Mouse (Mus musculus): ENCODE data around the gene Cwc22. TPM values are rescaled to one million over a fixed set of nuclear protein-coding genes. Genes with fewer than 3 reads are reported as not detected.
A peak's percentile ranks its signal among the peaks of the same experiment; 100 is the strongest.

The Cwc22 gene
- 33.1 and 43.8 TPM in 2 replicates for total RNA-seq (2021)
- long read RNA-seq, partial matches to known transcripts = 4 of 17 reads
- long read RNA-seq, other reads (novel, unspliced or antisense) = 6 of 17 reads

DNA sequence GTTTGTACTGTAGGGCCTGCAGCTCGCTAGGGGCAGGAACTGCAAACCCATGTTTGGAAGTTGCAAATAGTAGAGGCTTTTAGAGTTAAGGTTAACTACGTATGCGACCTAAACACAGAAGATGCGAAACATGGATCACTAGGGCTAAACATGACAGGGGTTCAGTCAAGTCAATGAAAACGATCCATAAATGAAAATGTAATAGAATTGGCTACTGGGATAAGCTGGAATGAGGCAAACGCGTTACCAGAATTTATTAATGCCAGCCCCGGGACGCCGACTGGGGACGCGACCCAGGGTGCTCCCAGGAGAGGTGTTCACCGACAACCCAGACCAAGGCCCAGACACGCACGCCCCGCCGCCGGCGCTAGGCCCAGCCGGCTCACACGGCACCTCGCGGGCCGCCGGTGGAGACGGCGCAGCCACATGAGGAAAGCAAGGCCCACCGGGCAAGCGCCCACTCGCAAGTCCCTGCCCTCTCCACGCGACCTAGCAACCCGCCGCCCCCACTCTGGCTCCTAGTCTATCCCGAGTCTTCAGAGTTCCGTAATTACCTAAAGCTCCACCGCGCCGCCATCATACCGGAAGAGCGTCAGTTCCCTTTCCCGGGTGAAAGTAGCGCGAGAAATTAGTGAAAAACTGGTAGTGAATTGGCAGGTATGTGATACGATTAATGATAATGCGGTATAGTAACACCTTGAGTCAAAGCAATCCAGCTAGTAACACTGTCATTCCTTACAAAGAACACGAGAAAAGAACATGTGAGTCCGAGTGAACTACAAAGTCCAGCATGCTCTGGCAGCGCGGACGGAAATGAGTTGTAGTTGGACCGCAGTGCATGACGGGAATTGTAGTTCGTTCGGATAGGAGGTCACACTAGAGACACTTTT lies at the start of gene Cwc22:
Gene Cwc22, minus strand, starts transcription at position 780 of the 890 bp plus-strand sequence.
- DNase-seq = peak; percentile 89

DNA sequence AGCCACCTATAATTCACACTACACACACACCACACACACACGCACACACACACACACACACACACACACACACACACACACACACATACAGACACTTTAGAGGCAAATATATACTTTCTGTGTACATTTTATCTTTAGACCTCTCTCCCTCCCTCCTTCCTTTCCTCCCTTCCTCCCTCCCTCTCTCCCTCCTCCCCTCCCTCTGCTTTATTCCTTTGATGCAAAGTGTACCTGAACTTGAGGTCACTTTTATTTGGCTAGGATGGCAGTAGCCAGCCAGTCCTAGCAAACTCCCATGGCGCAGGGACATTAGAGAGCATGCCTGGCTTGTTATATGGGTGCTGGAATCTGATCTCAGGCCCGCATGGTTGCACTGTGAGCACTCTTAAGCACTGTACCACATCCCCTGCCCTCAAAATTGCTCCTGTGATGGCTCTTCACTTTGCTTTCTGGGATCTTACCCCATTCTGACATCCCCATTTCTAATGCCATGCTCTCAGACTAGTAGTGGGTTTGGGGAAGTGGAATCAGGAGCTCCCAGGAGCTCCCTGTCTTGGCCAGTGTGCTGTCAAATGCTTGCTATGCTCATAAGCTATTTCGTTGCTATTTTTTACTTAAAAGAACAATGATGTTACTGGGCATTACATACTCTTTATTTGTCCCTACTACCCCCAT lies 47.7 kb upstream of the Cwc22 start:
- DNase-seq = no peak

DNA sequence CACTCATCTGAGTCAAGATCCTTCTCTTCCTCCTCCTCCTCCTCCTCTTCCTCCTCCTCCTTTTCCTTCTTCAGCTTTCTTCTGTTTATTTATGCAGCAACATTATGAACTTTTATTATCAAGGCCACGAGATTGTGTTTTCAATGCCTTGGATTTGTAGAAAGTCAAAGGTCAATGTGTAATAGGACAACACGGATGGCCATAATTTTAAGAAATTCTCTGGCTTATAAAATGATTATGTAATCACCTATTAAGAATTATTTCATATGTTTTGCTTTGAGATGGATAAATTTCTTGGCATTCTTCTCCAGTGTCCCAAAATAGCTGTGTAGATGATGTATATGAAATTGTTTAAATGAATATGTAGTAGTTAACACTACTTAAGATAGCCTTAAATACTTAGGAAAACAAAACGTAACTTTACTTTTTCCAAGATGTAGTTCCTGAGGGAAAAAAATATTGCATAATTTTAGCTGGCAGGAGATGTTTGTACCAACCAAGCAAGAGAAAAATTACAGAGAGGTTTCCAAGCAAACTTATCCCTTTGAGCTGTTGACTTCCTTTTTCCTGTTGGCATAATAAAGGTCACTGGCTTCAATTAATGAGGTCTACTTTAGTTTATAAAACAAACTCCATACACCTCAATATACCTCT lies 46.9 kb upstream of the Cwc22 start:
- no peak for DNase-seq

- DNase-seq = no peak
Measured at GRCm38 (mm10) chr2:77990820-77991219, 44.6 kb upstream of the Cwc22 start.

DNA sequence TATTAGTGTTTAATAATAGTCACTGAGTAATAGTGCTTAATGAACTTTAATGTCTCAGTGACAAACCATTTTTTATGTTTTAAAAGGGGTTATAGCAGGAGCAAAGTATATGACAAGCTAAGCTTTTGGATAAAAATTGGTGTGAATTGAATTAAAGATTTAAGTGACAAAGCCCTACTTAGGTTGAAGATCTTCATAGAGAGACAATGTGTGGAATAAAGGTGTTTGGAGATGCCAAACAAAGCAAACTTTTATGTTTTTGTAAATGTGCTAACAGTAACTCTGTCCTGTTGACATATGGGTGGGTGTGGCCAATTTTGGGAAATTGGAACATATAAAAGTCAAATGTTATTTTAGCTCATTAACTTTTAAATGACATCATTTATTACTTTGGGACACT lies 43.9 kb upstream of the Cwc22 start:
- no peak for DNase-seq

DNA sequence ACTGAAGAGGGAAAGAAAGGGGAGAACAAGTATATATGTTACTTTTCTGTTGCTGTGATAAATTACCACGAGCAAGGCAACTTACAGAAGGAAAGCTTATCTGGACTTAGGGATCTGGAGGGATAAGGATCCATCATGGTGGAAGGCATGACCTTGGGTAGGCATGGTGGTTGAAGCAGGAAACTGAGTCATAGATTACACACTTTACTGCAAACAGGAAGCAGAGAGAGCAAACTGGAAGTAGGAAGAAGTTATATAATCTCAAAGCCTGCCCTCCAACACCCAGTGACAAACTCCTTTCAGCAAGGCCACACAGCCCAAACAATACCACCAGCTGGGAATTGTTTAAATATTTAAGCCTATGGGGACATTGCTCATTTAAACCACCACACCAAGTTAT lies 43.2 kb upstream of the Cwc22 start:
- no peak for DNase-seq

GRCm38 (mm10) chr2:77985991-77986730 lies 40.0 kb upstream of the Cwc22 start:
- no peak for DNase-seq

- DNase-seq = no peak
Measured at GRCm38 (mm10) chr2:77984209-77984608, 38.0 kb upstream of the Cwc22 start.

DNA sequence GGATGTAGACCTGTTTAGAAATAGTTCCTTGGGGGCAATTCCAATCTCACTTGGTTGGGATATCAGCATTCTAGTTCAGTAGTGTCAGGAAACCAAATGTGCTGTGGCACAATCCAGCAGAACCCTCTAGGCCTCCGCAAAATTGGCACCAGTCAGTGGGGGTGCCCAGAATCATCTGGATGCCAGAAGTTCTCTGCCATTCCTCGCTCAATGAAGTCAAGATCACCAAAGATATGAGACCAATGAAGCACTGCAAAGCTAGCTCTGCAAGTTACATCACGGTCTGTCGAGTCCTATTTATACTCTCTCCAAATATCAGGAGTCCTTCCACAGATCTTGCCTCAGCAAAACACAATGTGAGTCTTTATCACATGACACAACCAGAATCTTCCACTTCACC lies 35.7 kb upstream of the Cwc22 start:
- DNase-seq = no peak

- DNase-seq = no peak
Measured at GRCm38 (mm10) chr2:77980696-77981095, 34.5 kb upstream of the Cwc22 start.

GRCm38 (mm10) chr2:77979519-77979918 lies 33.3 kb upstream of the Cwc22 start:
- DNase-seq = no peak

DNA sequence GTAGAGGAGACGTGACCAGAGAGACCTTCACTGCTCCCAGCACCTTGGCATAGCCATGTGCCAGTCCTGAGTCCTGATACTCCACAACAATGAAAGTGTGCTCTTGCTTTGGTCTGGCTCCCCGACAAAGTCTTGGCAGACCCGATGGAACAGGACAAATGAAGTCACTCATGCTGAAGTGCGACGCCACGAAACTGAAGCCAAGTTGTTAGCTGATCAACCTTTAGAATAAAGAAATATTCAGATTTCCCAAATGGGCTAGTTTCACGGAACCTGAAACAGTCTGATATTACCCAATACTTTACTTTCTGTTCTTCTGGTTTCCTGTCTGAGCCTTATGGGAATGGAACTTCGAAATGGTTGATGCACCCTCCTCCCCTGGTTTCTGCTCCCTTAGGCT lies 32.9 kb upstream of the Cwc22 start:
- no peak for DNase-seq

DNA sequence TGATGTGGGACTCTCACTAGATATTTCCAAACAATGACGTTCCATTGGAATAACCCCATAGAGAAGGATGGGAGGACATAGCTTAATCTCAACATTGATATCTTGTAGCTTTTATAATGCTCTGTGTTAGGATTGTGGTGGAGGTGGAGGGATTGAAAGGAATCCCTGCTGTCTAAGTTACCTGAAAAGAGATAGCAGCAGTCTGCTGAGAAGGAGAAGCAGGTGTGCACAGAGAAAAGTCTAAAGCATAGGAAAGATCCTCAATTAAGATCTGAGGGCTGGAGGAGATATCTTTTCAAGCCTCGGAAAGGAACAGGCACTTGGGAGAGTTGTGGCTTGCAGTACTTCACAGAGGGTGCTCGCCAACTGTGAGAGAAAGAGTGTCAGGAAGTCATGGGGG lies 32.1 kb upstream of the Cwc22 start:
- DNase-seq = no peak

- DNase-seq = no peak
Measured at GRCm38 (mm10) chr2:77976321-77976920, 30.2 kb upstream of the Cwc22 start.

- DNase-seq = peak; percentile 7
Measured at GRCm38 (mm10) chr2:77975606-77976005, 29.4 kb upstream of the Cwc22 start.

DNA sequence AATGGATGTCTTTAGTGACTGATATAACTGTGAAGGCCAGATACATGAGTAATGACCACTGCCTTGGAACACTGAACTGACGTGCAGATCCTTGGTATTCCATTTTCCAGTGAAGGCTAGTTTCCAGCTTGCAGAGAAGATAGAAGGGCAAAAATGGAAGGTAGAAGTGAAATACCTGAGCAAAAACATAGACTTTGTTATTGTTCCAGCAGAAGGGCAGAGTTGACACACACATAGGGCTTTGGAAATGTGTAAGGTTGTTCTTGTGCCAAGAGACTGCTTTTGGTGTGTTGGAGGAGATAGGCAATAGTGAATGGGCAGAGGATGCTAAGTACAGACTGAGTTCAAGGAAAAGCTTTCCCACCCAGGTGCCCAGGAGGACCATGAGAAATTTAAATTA lies 28.8 kb upstream of the Cwc22 start:
- no peak for DNase-seq

GRCm38 (mm10) chr2:77974366-77974765 lies 28.2 kb upstream of the Cwc22 start:
- DNase-seq = no peak

GRCm38 (mm10) chr2:77973296-77973695 lies 27.1 kb upstream of the Cwc22 start:
- no peak for DNase-seq

DNA sequence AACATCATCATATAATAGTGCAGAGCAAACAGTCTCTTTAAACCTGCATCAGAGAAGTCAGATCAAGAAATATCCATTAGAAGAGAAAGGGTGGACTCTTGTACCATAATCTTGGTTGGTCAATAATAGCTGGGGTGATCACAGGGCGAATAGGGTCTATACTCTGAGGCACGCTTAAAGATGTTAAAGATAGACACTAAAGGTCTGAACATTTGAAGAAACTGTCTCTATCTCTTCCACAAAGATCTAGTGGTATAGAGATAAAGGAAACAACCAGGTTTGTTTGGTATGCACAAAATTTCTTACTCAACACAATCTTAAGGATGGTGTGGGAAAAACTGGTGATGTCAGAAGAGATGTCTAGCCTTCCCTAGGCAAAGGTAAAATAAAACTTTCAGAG lies 26.4 kb upstream of the Cwc22 start:
- no peak for DNase-seq

DNA sequence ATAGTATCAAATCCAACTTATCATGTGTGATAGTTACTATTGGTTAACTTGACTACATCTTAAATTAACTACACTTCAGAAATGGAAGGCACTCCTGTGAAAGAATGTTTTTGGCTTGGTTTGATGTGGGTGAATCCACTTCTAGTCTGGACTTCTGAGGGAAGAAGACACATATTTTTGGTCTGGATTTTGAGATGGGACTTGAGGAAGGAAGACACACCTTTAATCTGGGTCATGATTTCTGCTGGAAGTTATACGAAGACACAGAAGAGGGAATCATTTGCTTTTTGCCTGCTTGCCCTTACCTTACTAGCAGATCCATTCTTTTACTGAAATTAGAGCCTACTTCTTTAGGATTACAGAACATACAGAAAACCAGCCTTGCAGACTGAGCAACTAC lies 25.7 kb upstream of the Cwc22 start:
- no peak for DNase-seq

DNA sequence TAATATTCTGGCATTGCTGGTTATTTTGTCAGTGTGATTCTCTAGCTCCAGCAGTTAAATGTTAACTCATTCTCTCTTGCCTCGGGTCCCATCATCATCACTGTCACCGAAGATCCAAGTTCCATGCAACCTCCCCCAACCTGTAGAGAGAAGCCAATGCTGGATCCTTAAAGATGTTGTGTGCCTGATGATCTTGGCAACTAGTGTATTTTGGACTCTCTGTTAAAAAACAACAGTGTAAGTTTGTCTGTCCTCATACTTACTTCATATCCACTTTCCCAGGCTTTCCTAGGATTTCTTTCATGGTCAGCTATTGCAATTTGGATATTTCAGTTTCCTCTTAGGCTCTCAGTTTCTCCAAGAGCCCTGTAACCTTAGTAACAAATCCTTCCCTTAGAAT lies 25.2 kb upstream of the Cwc22 start:
- DNase-seq = no peak

- DNase-seq = no peak
Measured at GRCm38 (mm10) chr2:77970556-77970955, 24.4 kb upstream of the Cwc22 start.
